In the genomic region with DNA sequence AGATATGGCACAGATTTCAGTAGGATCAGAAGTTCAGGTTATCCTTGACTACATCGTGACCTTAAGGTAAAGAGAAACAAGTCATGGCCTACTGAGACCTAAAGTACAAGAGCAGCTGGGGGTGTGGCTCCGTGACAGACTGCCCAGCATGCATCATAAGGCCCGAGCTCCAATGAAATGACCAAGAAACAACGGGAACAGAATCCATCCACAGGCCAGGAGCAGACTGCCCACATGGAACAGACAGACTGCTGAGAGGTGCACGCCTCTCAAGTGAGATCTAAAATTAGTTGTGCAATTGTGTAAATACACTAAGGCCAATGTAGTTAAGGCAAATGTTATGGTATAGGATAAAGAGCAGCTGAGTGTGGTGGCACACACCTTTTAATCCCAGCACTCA, we compare ENCODE assay signal across 21 mouse cellular contexts. TPM values are rescaled to one million over a fixed set of nuclear protein-coding genes. Genes with fewer than 3 reads are reported as not detected.
A peak's percentile ranks its signal among the peaks of the same experiment; 100 is the strongest.
DNase-seq lines count a peak whose midpoint lies in the region; ATAC-seq and TF ChIP-seq lines count a peak whose summit lies in the region.
"Had no signal": no experiment of that assay in that cellular context is flagged by ENCODE, and none has a peak within 500 bp of the region (broad histone marks: within the 10 kb centered on the region; RNA-seq: fewer than 3 reads in every experiment).

No protein-coding gene starts in this region.

- H3K4me1 ChIP-seq in intestine, postnatal 0 days (replicated peaks; ENCODE audit: control insufficient read depth, insufficient read depth, low read length) = 0 out of 2 replicates have a peak, but pooled peaks cover 5% of the 10 kb centered on the region
- 0 out of 2 replicates have a peak, but pooled peaks cover 7% of the 10 kb centered on the region for H3K4me1 ChIP-seq in intestine, embryonic 15.5 days (replicated peaks)
- peaks cover 12% of the 10 kb centered on the region; the same call in 1 of the 2 replicates for H3K4me1 ChIP-seq in liver, postnatal 0 days (ENCODE audit: insufficient read depth)
- 0 out of 2 replicates have a peak, but pooled peaks cover 7% of the 10 kb centered on the region for H3K4me1 ChIP-seq in hindbrain, postnatal 0 days (ENCODE audit: insufficient read depth, low read length)

- H3K27me3 ChIP-seq in intestine, postnatal 0 days (replicated peaks; ENCODE audit: control insufficient read depth, insufficient read depth, low read length) = no peaks in the 10 kb centered on the region
- H3K27me3 ChIP-seq in intestine, embryonic 15.5 days (replicated peaks) = no peaks in the 10 kb centered on the region
- H3K27me3 ChIP-seq in liver, postnatal 0 days (ENCODE audit: insufficient read depth, low read length) = no peaks in the 10 kb centered on the region
- H3K27me3 ChIP-seq in hindbrain, postnatal 0 days (ENCODE audit: insufficient read depth, low read length) = no peaks in the 10 kb centered on the region
- H3K27me3 ChIP-seq: embryonic facial prominence, embryonic 15.5 days; heart, embryonic 13.5 days; limb, embryonic 12.5 days; liver, embryonic 15.5 days had no signal

- no peak overlapping the region for H3K4me3 ChIP-seq in intestine, postnatal 0 days (ENCODE audit: low read depth, low read length)
- H3K4me3 ChIP-seq in intestine, embryonic 15.5 days (replicated peaks) = no peak overlapping the region
- H3K4me3 ChIP-seq in liver, postnatal 0 days (ENCODE audit: low read depth, low read length) = no peak overlapping the region
- H3K4me3 ChIP-seq in hindbrain, postnatal 0 days (ENCODE audit: low read length) = no peak overlapping the region
- H3K4me3 ChIP-seq: embryonic facial prominence, embryonic 15.5 days; heart, adult 2 months; heart, embryonic 13.5 days; layer of hippocampus, adult 2 months; limb, embryonic 12.5 days; liver, embryonic 15.5 days had no signal

- H3K9ac ChIP-seq in intestine, postnatal 0 days (ENCODE audit: low read depth, low read length) = no peak overlapping the region
- H3K9ac ChIP-seq in intestine, embryonic 15.5 days = no peak overlapping the region
- H3K9ac ChIP-seq in liver, postnatal 0 days (replicated peaks) = no peak overlapping the region
- H3K9ac ChIP-seq in hindbrain, postnatal 0 days (replicated peaks; ENCODE audit: low read length) = no peak overlapping the region
- H3K9ac ChIP-seq: embryonic facial prominence, embryonic 15.5 days; heart, embryonic 13.5 days; limb, embryonic 12.5 days; liver, embryonic 15.5 days had no signal

- no peak for ATAC-seq in intestine, postnatal 0 days
- no peak for ATAC-seq in intestine, embryonic 15.5 days
- ATAC-seq in liver, postnatal 0 days = peak; percentile 34; the same call in 1 of the 2 replicates
- no peak for ATAC-seq in hindbrain, postnatal 0 days
- ATAC-seq: forebrain, embryonic 14.5 days; lung, postnatal 0 days; midbrain, embryonic 16.5 days had no signal

- WGBS in intestine, postnatal 0 days = 64% methylated on average over 5 of the region's 5 CpGs
- WGBS in intestine, embryonic 15.5 days = 75% methylated on average over 5 of the region's 5 CpGs
- WGBS in liver, postnatal 0 days (ENCODE audit: insufficient replicate concordance) = 64% methylated on average over 5 of the region's 5 CpGs
- 67% methylated on average over 5 of the region's 5 CpGs for WGBS in hindbrain, postnatal 0 days

- peak; percentile 54 for DNase-seq in cerebellum, adult 11-12 months
- DNase-seq in cerebellum, adult 9-10 months = peak; percentile 69
- DNase-seq in liver, postnatal 0 days = no peak
- DNase-seq in hindbrain, postnatal 0 days (ENCODE audit: low spot score) = no peak
- DNase-seq in left cerebral cortex, adult 9 months (ENCODE audit: low spot score in 2 of 2) = no peak
- DNase-seq: gastrocnemius, postnatal 25 days; heart, adult 2 months; kidney, postnatal 14 days; thymus, adult 18-20 months; thymus, postnatal 36 days had no signal

- H3K27ac ChIP-seq in intestine, postnatal 0 days (ENCODE audit: low read depth, low read length) = peak overlapping the region; percentile 41; the same call in 1 of the 2 replicates
- H3K27ac ChIP-seq in intestine, embryonic 15.5 days = no peak overlapping the region
- H3K27ac ChIP-seq in liver, postnatal 0 days (ENCODE audit: low read depth) = no peak overlapping the region
- H3K27ac ChIP-seq in hindbrain, postnatal 0 days = no peak overlapping the region
- H3K27ac ChIP-seq: embryonic facial prominence, embryonic 15.5 days; heart, adult 2 months; layer of hippocampus, adult 2 months; limb, embryonic 12.5 days; liver, embryonic 15.5 days; macrophage had no signal

- peaks cover 61% of the 10 kb centered on the region for H3K36me3 ChIP-seq in intestine, postnatal 0 days (ENCODE audit: control insufficient read depth, insufficient read depth)
- H3K36me3 ChIP-seq in intestine, embryonic 15.5 days = peaks cover 32% of the 10 kb centered on the region
- peaks cover 59% of the 10 kb centered on the region for H3K36me3 ChIP-seq in liver, postnatal 0 days (replicated peaks; ENCODE audit: insufficient read depth, low read length)
- H3K36me3 ChIP-seq in hindbrain, postnatal 0 days (ENCODE audit: insufficient read depth, low read length) = peaks cover 31% of the 10 kb centered on the region

- no peak for TF ChIP-seq CTCF in intestine, postnatal 0 days (IDR thresholded peaks at IDR 0.05; ENCODE audit: low read depth)
- no peak for TF ChIP-seq CTCF in liver, postnatal 0 days (IDR thresholded peaks at IDR 0.05; ENCODE audit: low read depth)
- TF ChIP-seq CTCF in hindbrain, postnatal 0 days (IDR thresholded peaks at IDR 0.05; ENCODE audit: low read depth) = no peak

- no peak overlapping the region for H3K4me2 ChIP-seq in intestine, postnatal 0 days (replicated peaks; ENCODE audit: low read depth)
- no peak overlapping the region for H3K4me2 ChIP-seq in intestine, embryonic 15.5 days (replicated peaks)
- H3K4me2 ChIP-seq in liver, postnatal 0 days (ENCODE audit: low read depth, low read length) = no peak overlapping the region
- H3K4me2 ChIP-seq in hindbrain, postnatal 0 days (ENCODE audit: low read depth, low read length) = no peak overlapping the region
- H3K4me2 ChIP-seq: embryonic facial prominence, embryonic 15.5 days; heart, embryonic 13.5 days; limb, embryonic 12.5 days; liver, embryonic 15.5 days had no signal

- H3K9me3 ChIP-seq in intestine, postnatal 0 days (ENCODE audit: control insufficient read depth) = no peaks in the 10 kb centered on the region
- no peaks in the 10 kb centered on the region for H3K9me3 ChIP-seq in intestine, embryonic 15.5 days
- no peaks in the 10 kb centered on the region for H3K9me3 ChIP-seq in liver, postnatal 0 days (ENCODE audit: low read length)
- H3K9me3 ChIP-seq in hindbrain, postnatal 0 days (ENCODE audit: low read length) = no peaks in the 10 kb centered on the region
- H3K9me3 ChIP-seq: embryonic facial prominence, embryonic 15.5 days; heart, embryonic 13.5 days; limb, embryonic 12.5 days; liver, embryonic 15.5 days had no signal

- no peak for TF ChIP-seq EP300 in liver, postnatal 0 days (IDR thresholded peaks at IDR 0.05; ENCODE audit: low read depth)

RNA-seq across cellular contexts. Expression of gene Sh2b3, which starts 15.9 kb away (rescaled TPM):
- 11.8 and 12.2 TPM in 2 replicates for polyA plus RNA-seq in intestine, postnatal 0 days (2015; fragmentation: Nextera tagmentation; extraction: Ambion mirVana)
- polyA plus RNA-seq in intestine, embryonic 15.5 days (2015; fragmentation: Nextera tagmentation; extraction: Ambion mirVana) = 12.3 and 13.1 TPM in 2 replicates
- polyA plus RNA-seq in liver, postnatal 0 days (2015; fragmentation: Nextera tagmentation; extraction: Ambion mirVana) = 9.0 and 9.1 TPM in 2 replicates
- 24.7 and 31.0 TPM in 2 replicates for total RNA-seq in hindbrain, postnatal 0 days (2014; rRNA removed)
- polyA plus RNA-seq in hindbrain, postnatal 0 days (2015; fragmentation: Nextera tagmentation; extraction: Ambion mirVana) = 6.5 and 6.6 TPM in 2 replicates

RNA-seq across cellular contexts. Expression of gene Pheta1, which starts 27.2 kb away (rescaled TPM):
- polyA plus RNA-seq in intestine, postnatal 0 days (2015; fragmentation: Nextera tagmentation; extraction: Ambion mirVana) = 65.0 and 66.5 TPM in 2 replicates
- 32.6 and 36.4 TPM in 2 replicates for polyA plus RNA-seq in intestine, embryonic 15.5 days (2015; fragmentation: Nextera tagmentation; extraction: Ambion mirVana)
- polyA plus RNA-seq in liver, postnatal 0 days (2015; fragmentation: Nextera tagmentation; extraction: Ambion mirVana) = 4.8 and 5.7 TPM in 2 replicates
- 48.9 and 52.5 TPM in 2 replicates for total RNA-seq in hindbrain, postnatal 0 days (2014; rRNA removed)
- polyA plus RNA-seq in hindbrain, postnatal 0 days (2015; fragmentation: Nextera tagmentation; extraction: Ambion mirVana) = 28.0 and 28.3 TPM in 2 replicates

Comparison
In these comparisons a context has a peak if more than half of its experiments do, and no peak if none do; other contexts are left out.
1. DNase-seq: peak in cerebellum, adult 11-12 months (single experiment) and cerebellum, adult 9-10 months (single experiment); none in liver, postnatal 0 days (single experiment), hindbrain, postnatal 0 days (single experiment) and left cerebral cortex, adult 9 months (0 of 2).